Mouse (Mus musculus) CD4-positive, CD25-positive, alpha-beta regulatory T cell, adult 9 weeks (primary cell): ENCODE measurements around the gene Zfp787. TPM values are rescaled to one million over a fixed set of nuclear protein-coding genes. Genes with fewer than 3 reads are reported as not detected.

Source experiments
- polyA plus RNA-seq: library from polyadenylated mRNA; unstranded; fragments of 100-300 nt; shearing (Covaris generic); gene quantifications from one replicate; pipeline ENCODE4 v1.2.1, GENCODE M21; 2017

The Zfp787 gene
- polyA plus RNA-seq = 25.3 TPM

GRCm38 (mm10) chr7:6155901-6156411, at the start of gene Zfp787:
Zfp787 (minus strand) TSS chr7:6155997.

GRCm38 (mm10) chr7:6196790-6197189, 41.0 kb upstream of the Zfp787 start, which contains the start of gene Galp:
Galp (plus strand) TSS chr7:6197090.

GRCm38 (mm10) chr7:6172006-6172649, 16.3 kb upstream of the Zfp787 start, which contains the start of gene Zfp444:
Zfp444 (plus strand) TSS chr7:6172226.

Other genes with a start within 250 kb of the Zfp787 start
- not detected for gene Vmn1r65, start 145.0 kb downstream of the Zfp787 start, polyA plus RNA-seq
- not detected for gene Nlrp4c, start 110.8 kb downstream of the Zfp787 start, polyA plus RNA-seq
- gene Zfp444, start 16.2 kb upstream of the Zfp787 start, polyA plus RNA-seq = 5.0 TPM
- not detected for gene Galp, start 41.1 kb upstream of the Zfp787 start, polyA plus RNA-seq
- not detected for gene Zscan5b, start 66.3 kb upstream of the Zfp787 start, polyA plus RNA-seq
- not detected for gene Epp13, start 96.7 kb upstream of the Zfp787 start, polyA plus RNA-seq
- gene Zfp667, start 130.6 kb upstream of the Zfp787 start, polyA plus RNA-seq = 8.0 TPM
- gene Zfp583, start 175.3 kb upstream of the Zfp787 start, polyA plus RNA-seq = 1.3 TPM
- 0.65 TPM for gene Gm3854, start 187.8 kb upstream of the Zfp787 start, polyA plus RNA-seq
- 4.6 TPM for gene Zfp78, start 207.3 kb upstream of the Zfp787 start, polyA plus RNA-seq
- 15.2 TPM for gene Zfp28, start 227.3 kb upstream of the Zfp787 start, polyA plus RNA-seq
- gene Smim17, start 242.7 kb upstream of the Zfp787 start, polyA plus RNA-seq = 0.43 TPM